Mouse (Mus musculus) left cerebral cortex, adult 8-10 months (tissue): ENCODE results near the gene Hvcn1. TPM values are rescaled to one million over a fixed set of nuclear protein-coding genes. Genes with fewer than 3 reads are reported as not detected.
"Not testable (repeated sequence)": the region's sequence is repeated elsewhere in the genome, so short reads cannot be mapped to it uniquely, and the experiment has no call there.

Experiments
- DNase-seq, 2 experiments: peaks; one replicate each; pipeline ENCODE4 v3.0.0; 2022; ENCODE audit warnings: low spot score in 2 of 2
- total RNA-seq, 4 experiments: library from RNA; stranded (reverse); gene quantifications; 2 replicates each; pipeline ENCODE4 v1.2.4; 2022

Hvcn1 gene
- 10 to 100 TPM in 1 of 4 experiments, 1 to 10 TPM in 3; 4.2 to 11.2 (median 6.9) TPM for total RNA-seq

DNA sequence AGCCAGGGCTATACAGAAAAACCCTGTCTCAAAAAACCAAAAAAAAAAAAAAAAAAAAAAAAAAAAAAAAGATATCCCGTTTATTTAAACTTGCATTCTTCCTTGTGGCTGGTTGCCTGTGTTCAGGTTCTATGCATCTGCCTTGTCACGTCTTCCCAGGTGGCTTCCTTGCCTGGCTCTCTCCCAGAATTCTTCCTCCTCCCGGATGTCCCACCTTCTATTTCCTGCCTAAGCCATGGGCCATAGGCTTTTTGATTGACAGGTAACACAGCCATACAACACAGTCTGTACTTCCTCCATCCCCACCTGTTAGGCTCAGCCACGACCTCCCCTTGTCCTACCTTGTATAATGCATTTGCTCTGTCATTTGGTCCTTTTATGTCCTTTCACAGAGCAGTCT is at the start of gene Hvcn1:
Gene Hvcn1 (plus strand): TSS at position 330 of the 400 bp plus-strand sequence.
- DNase-seq: no peak

DNA sequence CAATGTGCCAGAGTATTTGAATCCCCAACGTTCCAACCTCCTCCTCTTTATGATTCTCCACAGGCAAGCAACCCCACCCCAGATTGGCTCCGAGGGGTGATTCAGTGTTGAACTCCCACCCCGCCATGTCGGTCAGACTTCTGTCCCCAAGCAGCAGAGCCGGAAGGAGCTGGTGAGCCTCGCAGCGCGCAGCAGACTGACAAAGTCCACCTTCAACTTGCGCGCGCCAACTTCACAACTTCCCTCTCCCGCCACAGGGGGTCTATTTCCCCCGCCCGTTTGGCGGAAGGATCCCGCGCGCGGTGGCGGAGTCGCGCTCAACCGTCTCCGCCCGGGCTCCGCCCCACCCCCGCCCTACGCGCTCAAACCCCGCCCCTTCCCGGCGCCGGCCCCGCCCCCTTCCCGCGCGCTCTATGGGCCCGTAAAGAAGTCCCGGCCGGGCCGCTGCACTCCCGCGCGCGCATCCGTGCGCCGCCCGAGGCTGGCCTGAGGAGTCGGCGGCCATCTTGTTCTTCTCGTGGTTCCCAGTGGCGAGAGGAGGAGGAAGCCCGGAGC is 48.7 kb upstream of the Hvcn1 start, which contains the start of gene Ppp1cc:
Gene Ppp1cc (plus strand): TSS at position 452 of the 555 bp plus-strand sequence.
- peak; percentile 78 to 86 for DNase-seq

DNA sequence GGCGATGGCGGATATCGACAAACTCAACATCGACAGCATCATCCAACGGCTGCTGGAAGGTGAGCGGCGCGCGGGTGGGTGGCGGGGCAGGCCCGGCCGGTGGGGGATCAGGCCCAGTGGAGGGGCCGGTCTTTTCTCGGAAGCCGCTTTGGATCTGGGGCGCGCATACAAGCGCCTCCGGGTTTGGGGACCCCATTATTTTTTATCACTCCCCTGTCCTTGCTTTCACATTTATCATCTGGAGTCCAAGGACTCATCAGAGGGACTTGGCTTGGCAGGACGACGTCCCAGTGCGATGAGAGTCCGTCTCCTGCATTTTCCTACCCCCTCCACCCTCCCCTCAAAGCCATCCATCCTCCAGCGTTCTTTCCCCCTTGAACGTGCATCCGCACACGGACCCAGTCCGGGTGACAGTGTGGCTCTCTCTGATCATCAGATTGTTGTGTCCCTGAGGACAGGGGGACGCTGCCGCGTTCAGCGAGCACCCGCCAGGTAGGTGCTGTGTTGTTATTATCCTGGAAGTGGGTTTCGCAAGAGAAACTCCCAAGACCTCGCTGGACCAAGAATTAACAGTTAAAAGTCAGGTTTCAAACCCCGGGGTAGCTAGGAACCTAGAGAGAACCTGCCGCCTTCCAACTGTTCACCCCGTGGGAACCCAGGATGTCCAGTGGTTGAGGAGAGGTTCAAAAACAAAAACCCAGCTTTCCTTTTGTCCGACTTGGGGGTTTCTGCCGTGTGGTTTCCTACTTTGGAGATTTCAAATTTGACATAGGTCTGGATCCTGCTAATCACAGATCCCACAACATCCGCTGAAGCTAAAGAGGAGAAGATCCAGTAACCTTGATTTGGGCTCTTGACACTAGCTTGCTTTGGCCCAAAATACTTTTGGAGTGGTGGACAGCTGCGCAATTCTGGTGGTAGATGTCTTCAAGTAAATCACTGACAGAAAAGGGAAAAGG is 47.8 kb upstream of the Hvcn1 start:
- no peak for DNase-seq

DNA sequence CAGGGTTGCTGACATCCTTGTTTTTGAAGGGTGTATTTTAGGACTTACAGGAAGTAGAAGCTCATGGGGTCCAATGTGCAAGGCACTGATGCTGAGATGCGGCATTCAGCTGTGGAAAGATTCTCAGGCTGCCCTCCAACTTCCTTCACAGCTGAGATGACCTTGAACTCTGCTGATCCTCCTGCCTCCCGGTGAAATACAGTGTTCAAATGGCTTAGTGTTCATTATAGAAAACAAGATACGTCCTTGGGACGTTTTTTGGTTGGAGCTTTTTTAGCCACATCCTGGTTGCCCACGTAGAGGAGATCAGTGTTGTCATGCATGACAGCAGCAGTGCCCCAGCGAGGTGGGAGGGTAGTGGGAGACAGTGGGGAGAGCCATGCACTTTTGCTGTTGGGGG is 43.4 kb upstream of the Hvcn1 start:
- no peak for DNase-seq

DNA sequence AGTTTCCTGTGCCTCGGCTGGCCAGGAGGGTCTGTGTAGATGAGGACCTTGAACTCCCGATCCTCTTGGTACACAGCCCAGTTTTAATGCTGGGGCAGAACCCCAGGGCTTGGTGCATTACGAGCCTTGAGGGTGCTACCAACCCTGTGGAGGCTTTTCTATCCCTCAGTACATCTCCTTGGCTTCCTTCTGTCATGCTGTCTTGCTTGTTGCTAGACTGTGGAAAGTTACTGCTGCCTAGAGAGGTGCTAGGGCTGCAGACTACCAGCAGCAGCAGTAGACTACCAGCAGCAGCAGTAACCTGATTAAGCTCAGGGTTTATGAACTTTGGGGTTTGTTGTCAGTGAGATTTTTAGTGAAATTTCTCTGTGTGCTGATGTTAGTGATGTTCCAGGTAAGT is 42.6 kb upstream of the Hvcn1 start:
- no peak for DNase-seq

DNA sequence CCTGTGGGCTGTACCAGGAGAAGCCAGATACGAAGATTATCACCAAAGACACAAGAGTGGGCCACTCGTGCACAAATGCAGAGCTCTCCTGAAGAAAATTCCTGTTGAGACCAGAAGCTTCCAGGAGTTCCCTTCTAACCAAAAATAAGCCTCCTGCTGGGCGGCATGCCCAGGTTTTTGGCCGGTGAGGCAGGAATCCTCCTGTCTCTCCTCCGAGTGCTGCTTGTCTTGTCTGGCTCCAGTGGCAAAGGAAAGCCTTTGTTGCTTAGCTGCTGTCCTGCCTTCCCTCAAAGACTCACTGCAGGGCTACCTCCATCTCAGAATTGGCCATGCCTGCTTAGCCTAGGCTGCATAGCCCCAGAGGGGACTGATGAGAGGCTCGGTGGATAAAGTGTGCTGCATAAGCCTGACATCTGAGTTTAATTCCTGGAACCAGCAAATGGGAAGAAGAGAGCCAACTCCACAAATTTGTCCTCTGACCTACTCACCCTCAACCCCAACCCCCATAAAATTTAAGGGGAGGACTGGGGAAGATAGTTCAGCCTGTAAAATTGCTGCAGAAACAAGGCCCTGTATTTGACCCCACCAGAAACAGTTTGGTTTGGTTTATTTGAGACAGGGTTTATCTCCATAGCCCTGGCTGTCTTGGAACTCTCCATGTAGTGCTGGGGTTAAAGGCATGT is 41.2 kb upstream of the Hvcn1 start:
- peak in 1 of 2 experiments; percentile 46 for DNase-seq

DNA sequence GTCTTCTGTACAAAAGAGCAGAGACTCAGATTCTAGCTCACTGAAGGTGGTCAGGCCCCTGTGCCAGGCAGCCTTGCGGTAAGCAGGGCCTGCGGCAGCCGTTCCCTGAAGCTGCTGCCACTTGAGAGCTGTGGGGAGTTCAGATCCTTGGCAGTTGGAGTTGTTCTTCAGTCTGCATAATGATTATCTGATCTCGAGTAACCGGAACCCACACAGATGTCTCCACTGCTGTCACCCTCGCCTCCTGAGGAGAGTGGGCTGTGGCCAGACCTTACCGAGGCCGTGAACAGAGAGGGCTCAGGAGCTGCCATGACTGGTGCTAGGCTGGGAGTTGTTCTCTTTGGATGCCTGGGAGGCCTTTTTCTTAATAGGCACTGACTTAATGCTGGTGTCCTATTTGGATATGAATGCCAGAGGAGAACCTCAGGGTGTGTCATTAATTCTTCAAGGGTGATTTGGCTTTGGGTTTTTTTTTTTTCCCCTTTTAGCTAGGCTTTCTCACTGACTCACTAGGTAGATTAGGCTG is 39.9 kb upstream of the Hvcn1 start:
- no peak for DNase-seq

DNA sequence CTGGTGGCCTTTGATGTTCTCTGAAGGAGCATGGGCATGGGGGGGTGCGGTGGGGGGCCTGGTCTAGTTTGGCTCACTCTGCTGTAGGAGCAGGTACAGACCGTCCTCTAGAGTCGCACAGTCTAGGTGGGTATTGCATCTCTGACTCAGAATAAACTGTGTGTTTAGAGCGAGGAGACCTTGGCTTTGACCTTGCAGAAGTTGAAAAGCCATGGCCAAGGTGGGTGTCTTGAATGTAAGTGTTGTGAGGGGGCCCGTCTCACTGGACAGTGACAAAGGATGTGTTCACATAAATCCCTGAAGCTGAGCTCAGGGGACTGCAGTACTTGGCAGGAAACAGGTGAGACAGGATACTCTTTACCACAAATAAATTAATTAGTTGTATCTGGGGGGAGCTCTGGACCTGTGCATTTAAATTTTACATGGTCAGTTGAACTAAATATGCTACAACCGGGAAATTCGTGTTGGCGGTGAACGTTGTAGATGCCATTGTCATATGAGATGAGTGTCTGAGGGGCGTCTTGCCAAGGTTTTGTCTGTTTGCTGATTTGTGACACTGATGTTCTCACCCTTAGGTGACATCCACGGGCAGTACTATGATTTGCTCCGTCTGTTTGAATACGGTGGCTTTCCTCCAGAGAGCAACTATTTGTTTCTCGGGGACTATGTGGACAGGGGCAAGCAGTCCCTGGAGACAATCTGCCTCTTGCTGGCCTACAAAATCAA is 38.1 kb upstream of the Hvcn1 start:
- no peak for DNase-seq

DNA sequence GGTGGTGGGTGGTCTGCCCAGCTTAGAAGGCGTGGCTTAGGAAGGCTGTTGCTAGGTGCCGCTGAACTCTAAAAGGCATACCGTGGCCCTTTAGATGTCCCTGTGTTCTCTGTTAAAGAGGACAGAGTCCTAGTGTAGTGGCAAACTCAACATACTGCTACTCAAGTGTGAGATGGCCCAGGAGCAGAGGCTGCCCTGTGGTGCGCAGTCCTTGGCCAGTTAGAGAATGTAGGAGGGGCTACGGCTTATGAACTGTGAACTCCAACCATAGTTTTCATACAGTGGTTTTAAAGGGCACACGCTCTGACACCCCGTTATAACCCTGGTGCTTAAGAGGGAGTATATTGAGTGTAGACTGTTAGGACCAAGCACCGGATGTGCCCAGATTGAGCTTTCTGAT is 35.5 kb upstream of the Hvcn1 start:
- no peak for DNase-seq

DNA sequence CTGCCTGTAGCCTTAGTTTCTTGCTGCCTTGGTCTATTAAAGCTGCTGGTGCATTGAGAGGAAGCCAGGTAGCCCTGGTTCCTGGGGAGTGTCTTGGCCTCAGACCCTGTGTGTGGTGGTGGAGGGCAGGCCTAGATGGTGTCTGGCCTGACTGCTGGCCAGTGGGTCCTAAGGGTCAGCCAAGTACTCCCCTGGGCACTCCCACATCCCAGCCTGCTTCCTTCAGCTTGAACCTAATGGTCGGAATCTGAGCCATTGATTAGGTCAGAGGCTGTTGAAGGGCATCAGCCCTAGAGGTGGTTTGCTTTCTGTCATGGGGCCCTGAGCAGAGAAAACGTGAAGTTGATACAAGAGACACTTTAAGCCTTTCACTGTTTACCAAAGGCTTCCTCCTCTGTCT is 31.2 kb upstream of the Hvcn1 start:
- DNase-seq: no peak

DNA sequence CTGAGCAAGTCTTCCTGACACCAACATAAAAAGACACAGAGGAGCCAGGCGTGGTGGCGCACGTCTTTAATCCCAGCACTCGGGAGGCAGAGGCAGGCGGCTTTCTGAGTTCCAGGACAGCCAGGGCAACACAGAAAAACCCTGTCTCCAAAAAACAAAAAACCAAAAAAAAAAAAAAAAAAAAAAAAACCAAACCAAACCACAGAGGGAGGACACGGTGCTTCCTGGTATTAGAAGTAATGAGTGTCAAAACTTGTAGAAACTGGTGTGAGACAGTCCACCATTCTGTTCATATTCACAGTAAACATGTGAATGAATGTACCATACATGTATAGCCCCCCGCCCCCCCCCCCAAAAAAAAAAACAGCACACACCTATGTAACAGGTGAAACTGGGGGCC is 30.6 kb upstream of the Hvcn1 start:
- DNase-seq: no peak

DNA sequence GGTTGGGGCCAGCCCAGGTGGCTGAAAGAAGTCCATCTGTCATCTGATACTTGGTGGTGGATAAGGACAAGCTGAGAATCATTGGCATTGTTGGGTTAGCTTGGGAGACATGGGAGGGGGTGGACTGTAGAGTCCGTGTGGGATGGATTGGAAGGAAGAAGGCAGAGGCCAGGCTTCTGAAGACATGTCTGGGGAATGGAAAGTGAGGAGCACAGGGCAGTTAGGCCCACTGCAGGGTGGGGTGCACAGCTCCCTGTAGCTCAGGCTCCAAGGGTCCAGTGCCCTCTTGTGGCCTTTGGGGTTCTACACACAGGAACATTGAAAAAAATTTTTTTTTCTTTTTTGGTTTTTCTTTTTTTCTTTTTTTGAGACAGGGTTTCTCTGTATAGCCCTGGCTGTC is 30.2 kb upstream of the Hvcn1 start:
- no peak for DNase-seq

DNA sequence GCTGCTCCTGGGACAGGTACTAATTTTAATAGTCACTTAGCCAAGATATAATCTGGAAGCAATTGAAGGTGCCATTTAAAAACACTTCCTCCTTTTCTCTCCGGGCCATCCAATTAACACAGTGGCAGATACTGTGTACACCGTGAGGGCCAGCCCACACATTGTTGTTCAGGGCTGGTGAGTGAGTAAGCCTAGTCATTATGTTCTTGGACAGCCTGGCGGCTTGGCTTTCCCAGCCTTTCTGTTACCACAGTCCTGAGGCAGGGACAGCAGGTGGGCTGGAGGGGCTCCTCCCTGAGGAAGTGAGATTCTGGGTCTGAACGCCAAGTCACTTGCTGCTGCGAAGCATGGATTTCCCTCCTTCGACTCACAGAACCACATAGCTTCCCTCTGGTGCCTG is 26.9 kb upstream of the Hvcn1 start:
- DNase-seq: no peak

DNA sequence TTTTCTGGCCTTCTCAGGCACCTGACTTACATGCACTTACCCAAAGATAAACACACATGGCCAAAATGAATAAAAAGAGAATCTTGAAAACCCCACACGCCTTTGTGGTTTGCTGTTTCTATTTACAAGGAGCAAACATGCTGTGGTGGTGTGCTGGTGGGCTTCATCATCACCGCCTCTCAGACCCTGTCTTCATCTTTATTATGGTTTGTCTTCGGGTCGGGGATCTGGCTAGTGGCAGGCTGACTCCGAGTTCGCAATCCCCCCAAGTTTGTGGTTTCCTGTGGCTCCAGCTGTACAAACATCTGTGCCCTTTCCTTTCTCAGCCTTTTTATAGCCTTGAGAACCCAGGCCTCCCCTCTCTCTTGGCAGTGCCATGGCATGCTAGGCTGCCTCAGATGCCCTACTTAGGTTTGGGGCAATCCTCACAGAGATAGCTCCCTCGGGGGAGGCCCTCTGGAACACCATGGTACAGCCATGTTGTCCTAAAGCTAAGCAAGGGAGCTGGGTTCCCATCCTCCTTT is 22.3 kb upstream of the Hvcn1 start:
- DNase-seq: no peak

DNA sequence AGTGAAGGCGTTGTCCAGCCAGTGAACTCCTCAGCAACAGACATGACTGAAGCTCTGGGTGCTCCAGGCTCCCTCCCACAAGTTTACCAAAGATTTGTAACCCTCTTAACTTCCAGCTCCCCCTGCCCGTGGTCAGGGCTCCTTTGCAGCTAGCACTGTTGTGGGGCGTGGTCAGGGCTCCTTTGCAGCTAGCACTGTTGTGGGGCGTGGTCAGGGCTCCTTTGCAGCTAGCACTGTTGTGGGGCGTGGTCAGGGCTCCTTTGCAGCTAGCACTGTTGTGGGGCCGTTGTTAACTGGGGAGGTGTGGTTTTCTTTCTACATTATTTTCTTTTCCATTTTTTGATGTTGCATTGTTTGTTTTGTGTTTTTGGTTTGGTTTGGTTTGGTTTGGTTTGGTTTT is 21.7 kb upstream of the Hvcn1 start:
- DNase-seq: not testable (repeated sequence)

DNA sequence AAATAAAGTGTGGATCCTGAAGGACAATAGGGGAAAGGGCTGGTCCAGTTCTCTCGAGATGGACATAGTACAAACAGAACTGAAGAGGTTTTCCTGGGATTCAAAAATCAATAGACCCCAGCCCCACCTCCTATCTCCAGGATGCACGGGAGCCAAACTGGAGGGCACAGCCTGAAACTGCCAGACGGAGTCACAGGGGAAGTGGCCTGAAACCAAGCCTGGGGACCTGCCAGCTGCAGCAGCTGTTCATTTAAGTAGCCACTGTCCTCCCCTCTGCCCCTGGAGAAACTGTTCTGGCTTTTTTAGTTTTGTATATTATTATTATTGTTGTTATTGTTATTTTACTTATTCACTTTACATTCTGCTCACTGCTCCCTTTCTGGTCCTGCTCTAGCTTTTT is 17.5 kb upstream of the Hvcn1 start:
- no peak for DNase-seq

DNA sequence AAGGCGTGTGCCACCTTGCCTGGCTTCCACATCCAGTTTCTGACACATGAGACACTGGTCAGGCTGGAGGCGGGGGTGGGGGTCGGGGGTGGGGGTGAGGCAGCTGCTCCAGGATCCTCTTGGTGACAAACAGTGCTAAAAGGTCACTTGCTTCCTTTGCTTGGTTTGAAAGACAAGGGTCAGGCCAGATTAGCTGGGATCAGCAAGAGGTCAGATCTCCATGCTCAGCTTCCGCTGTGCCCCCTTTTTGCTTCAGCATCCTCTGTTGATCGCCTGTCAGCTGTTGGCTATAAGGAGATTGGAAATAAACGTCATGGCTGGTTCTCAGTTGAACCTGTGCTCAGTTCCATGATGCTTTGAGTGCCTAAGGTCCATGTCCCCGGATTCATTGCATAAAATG is 16.1 kb upstream of the Hvcn1 start:
- DNase-seq: no peak

DNA sequence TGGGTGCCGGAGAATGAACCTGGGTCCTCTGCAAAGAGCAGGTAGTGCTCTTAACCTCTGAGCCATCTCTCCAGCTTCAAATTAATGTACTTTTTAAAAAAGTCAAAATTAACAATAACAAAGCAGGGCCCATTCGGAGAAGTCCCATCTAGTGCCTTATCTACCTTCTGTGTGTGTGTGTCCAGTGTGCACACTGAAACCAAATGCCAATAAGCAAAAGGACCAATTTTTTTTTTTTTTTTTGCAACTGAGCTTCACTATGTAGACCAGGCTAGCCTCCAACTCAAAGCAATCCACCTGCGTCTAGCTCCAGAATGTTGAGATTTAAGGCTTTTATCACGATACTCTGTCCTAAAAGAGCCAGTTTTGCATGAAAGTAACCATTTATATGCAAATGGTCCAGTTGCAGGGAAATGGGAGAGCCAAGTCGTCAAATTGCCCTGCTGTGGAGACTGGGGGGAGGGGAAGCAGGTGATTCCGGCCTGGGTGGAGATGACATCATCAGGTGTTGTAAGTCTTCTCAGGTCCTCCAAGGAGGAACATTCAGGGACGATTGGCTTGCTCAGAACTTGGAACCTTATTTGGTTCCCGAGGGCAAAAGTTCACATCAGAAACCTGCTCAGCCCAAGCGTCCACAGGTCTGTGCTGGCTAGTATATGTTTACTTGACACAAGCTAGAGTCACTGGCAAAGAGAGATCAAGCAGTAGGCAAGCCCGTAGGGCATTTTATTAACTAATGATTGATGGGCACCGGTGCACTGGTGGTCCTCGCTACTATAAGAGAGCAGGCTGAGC is 15.1 kb upstream of the Hvcn1 start:
- no peak for DNase-seq

DNA sequence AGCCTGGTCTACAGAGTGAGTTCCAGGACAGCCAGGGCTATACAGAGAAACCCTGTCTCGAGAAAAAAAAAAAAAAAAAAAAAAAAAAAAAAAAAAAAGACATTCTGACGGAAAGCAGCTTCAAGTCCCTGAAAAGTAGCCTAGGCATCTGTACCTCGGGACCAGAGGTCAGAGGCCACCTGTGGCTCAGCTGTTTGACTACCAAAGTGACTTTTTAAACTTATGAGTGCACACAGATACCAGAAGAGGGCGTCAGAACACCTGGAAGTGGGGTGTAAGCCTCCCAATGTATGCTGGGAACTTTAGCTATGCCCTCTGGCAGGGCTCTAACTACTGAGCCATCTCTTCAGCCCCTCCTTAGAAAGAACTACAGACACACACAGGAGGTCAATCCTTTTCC is 14.3 kb upstream of the Hvcn1 start:
- DNase-seq: no peak

DNA sequence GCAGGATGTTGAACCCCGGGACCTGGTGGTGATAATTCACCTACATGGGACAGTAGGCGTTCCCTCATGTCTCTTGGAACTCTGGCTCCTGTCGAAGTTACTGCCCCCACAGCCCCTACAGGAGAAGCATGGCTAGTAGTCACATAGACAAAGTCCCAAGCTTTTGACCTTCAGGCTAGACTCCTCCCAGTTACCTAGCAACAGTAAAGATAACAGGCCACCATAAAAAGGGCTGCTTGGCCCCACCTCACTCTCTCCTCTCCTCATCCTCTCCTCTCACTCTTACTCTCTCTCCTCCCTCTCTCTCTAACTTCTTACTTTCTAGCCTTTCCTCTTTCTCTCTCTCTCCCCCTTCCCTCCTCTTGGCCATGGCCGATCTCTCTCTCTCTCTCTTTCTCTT is 5.7 kb upstream of the Hvcn1 start:
- DNase-seq: no peak
